Mouse (Mus musculus) leukemia stem cell, adult 10-12 weeks (primary cell): ENCODE data around the gene Xpc. TPM values are rescaled to one million over a fixed set of nuclear protein-coding genes. Genes with fewer than 3 reads are reported as not detected.

Experiments used
- polyA plus RNA-seq: library from polyadenylated mRNA; stranded (reverse); fragments of >175 nt; gene quantifications from 2 replicates; pipeline ENCODE4 v1.2.3, GENCODE M21; 2012; ENCODE audit warnings: low replicate concordance

Xpc gene
- 2.0 TPM in 2 replicates for polyA plus RNA-seq

DNA sequence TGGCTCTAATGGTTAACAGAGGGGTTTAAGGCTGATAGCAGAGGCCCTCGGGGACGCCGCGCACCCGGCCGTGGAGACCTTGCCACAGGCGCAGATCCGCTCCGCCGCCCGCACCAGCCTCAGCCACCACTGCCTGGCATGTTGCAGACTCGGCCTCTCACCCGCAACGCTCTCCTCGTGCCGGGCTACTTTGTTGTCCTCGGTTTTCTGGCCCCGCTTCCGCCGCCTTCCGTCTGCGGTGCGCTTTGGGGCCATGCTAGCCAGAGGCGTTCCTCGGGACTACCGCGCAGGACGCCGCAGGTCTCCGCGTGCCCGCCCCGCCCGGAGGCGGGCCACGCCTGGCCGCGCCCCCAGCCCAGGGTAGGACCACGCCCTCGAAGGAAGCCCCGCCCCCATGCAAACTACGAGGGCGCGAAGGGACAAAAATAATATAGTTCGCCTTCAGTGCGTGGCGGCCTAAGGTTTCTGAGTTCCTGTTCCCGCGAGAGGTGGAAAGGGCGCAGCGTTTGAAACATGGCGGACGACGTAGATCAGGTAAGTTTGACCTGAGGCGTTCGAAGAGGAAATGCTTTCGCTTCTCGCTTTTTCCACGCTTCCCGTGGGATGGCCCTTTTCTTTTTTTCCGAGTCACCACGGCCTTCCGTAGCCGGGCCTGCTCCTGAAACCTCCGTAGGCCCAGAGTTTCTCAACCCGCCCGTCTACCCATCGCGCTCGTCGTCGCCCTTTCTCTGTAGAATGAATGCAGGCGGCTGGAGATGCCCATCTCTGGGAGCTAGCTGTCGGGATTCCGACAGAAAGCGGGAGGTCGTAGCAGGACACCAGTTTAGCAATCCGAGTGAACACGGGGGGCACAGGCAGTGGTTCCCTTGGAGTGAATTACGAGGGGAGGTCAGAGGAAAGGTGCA, at the start of gene Xpc, which contains the start of gene Lsm3:
Gene Xpc, minus strand, starts transcription at position 344 of the 905 bp plus-strand sequence.
Gene Lsm3, plus strand, starts transcription at position 384 of the 905 bp plus-strand sequence.

DNA sequence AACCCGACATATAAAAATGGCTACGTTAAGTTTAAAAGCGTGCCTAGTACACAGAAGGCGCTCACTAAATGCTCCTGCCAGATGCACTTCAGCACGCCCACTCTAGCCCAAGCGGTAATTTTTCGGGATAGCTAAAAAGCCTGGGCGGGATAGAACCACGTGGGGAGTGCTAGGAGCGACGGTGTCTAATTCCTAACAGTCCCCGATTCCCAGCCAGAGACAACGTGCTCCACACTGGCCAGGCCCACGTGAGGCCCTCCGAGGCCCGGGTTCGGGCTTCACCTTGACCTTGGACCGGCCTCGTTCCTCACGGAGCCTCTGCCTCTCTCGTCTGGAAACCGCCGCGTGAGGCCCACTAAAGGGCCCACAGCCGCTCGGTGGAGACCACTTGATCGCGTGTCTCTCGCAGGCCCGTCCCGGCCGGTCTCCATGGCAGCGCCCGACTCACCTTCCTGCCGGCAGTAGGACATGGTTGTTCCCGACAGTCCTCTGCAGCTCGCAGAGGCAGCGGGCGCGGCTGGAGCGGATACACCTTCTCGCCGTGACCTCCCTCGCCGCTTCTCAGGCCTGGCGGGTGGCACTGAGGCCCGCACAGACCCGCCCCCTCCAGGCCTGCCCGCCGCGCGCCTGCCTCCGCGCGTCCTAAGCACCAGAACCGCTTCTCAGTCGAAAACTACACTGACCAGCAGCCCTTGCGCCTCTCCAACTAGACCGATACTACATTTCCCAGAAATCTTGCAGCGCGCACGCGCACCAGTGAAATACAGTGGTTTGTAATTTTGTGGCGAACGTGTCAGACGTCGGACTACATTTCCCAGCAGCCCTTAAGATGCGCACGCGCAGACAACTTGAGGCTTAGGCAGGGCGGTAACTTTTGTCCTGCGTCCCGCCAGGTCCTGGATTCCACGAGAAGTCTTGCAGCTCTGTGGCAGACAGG, 42.6 kb downstream of the Xpc start, which contains the start of the genes Chchd4 and Tmem43:
Gene Chchd4, minus strand, starts transcription at position 679 of the 937 bp plus-strand sequence.
Gene Tmem43, plus strand, starts transcription at position 836 of the 937 bp plus-strand sequence.

Other genes with a start within 250 kb of the Xpc start
- not detected in 2 replicates for gene Wnt7a, start 104.5 kb downstream of the Xpc start, polyA plus RNA-seq
- gene Chchd4, start 42.3 kb downstream of the Xpc start, polyA plus RNA-seq = 4.3 and 6.8 TPM in 2 replicates
- 1.9 and 8.0 TPM in 2 replicates for gene Tmem43, start 42.2 kb downstream of the Xpc start, polyA plus RNA-seq
- gene Lsm3, start within 50 bp of the Xpc start, polyA plus RNA-seq = 3.0 and 3.6 TPM in 2 replicates
- gene Slc6a6, start 168.2 kb upstream of the Xpc start, polyA plus RNA-seq = 36.5 and 50.0 TPM in 2 replicates